Mouse (Mus musculus) bone marrow, adult 2 months (tissue): Measurements from ENCODE around the gene 2310050C09Rik.

Source experiments
- CTCF ChIP-seq: fragments of 200-500 bp; IDR thresholded peaks from 2 replicates; pipeline ENCODE4 v1.5.1; 2011; ENCODE audit warnings: low read length, control low read depth; ENCODE audit not compliant: control insufficient read depth, insufficient read depth
- POLR2A ChIP-seq: fragments of 200-500 bp; IDR thresholded peaks from 2 replicates; pipeline ENCODE4 v1.6.1; 2011; ENCODE audit warnings: low read depth, mild to moderate bottlenecking, control low read depth, low read length, borderline replicate concordance; ENCODE audit not compliant: control insufficient read depth

DNA sequence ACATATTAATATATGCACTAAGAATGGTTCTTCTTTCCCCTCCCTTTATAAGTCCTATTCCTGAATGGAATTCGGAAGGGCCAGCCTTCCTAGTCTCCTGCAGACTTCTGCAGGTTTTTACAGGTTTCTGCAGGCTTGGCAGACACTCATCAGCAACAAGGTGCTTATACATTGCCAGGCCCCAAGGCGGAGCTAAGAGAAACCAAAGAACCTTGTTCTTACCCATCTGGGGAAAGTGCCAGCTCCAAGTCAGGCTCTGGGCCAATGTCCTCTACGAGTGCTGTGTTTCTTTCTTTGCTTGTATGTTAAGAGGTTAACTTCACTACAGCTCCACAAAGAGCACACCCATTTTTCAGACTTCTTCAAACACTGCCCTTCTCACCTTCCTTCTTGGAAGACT is 24.0 kb upstream of the 2310050C09Rik start:
- TF ChIP-seq POLR2A, result no peak
- TF ChIP-seq CTCF, result no peak
